Mouse (Mus musculus) ovary, adult 18-20 months (tissue): ENCODE measurements around the gene Cd300a.
A peak's percentile ranks its signal among the peaks of the same experiment; 100 is the strongest.
"Not testable (repeated sequence)": the region's sequence is repeated elsewhere in the genome, so short reads cannot be mapped to it uniquely, and the experiment has no call there.

Experiments
- DNase-seq: peaks from one replicate; pipeline ENCODE4 v3.0.0; 2022; ENCODE audit warnings: low spot score, mixed read lengths

Cd300a gene

DNA sequence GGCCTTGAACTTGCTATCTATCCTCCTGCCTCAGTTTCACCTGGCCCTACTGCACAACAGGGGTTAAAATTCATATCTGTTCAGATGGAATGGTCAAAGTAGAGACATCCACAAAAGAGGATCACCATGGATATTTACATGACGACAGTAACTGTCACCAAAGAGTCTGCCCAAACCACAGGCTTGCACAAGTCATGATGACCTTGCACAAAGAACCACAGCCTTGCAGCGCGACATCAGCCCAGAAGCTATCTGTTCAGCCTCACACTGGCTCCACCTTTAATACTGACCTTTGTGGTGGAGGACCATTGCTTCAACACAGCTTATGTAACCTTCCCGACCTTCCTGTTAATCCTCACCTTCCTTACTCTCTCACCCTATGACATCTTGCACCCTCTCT, 17.7 kb downstream of the Cd300a start:
- DNase-seq: no peak

DNA sequence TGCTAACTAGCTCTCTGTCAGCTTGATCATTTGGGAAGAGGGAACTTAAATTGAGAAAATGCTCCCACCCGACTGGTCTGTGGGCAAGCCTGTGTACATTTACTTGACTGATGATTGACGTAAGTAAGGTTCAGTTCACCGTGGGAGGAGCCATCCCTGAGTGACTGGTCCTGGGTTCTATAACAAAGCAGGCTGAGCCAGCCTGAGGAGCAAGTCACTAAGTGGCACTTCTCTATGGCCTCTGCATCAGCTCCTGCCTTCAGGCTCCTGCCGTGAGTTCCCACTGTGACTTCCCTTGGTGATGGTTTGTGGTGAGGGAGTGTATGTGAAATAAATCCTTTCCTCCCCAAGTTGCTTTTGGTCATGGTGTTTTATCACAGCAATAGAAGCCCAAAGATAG, 18.2 kb downstream of the Cd300a start:
- no peak for DNase-seq

DNA sequence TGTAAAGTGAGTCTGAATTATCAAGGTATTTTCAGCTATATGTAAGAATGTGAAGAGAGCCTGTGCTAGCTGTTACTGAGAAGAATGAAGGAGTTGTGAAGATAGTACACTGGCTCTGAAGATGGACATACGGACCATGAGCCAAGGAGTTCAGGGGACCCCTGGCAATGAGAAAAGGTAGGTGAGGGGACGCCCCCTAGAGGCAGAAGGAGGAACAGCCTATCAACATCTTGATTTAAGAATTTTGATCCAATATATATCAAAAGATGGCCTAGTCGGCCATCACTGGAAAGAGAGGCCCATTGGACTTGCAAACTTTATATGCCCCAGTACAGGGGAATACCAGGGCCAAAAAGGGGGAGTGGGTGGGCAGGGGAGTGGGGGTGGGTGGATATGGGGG, 19.7 kb downstream of the Cd300a start:
- DNase-seq: not testable (repeated sequence)

DNA sequence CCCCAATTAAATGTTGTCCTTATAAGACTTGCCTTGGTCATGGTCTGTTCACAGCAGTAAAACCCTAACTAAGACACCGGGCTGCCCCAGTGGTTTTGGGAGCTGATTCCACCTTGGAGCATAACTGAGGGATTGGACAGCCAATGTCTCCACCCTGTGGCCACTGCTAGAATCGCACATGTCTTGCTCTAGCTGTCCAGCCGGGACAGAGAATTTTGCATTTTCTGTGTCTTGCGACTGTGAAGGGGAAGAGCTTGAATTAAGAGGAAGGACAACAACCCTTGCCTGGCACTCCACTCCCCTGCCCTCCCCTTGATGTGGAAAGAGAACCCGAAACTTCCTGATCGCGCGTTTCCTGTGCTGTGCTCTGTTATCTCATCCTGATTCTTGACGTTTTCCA, 23.0 kb downstream of the Cd300a start:
- peak; percentile 13 for DNase-seq

DNA sequence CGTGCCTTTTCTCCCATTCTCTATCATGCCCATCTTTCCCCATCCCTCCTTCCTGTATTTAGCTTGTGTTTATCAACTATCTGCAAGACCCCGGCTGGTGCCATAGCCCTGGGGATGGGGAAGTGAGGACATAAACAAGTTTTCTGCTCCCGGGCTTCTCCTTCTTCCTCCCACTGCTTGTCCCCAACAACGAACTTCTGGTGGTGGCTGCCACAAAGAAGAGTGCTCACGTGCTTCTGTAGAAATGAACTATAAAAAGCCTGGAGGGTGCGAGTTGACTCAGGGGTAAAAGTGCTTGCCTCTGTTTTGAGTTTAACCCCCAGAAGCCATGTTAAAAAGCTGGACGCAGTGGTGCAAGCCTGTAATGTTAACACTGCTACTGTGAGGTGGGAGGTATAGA, 25.1 kb downstream of the Cd300a start:
- DNase-seq: no peak

DNA sequence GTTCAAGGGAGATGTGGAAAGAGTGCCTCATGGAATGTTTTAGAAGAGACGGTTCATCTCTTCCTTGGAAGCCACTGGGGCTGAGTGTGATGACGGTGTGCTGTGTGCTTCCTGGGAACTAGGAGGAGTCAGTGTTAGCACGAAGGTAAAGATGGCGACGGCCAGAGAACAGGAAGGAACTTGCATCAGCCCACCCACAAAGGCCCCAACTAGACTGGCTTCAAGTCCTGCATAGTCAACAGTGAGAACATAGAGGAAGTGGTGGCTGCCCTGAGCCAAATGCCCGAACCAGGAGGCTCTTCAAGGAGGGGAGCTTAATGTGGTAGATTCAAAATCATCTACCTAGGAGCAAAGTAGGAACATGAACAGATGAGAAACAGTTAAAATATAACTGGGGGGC, 27.3 kb downstream of the Cd300a start:
- no peak for DNase-seq

DNA sequence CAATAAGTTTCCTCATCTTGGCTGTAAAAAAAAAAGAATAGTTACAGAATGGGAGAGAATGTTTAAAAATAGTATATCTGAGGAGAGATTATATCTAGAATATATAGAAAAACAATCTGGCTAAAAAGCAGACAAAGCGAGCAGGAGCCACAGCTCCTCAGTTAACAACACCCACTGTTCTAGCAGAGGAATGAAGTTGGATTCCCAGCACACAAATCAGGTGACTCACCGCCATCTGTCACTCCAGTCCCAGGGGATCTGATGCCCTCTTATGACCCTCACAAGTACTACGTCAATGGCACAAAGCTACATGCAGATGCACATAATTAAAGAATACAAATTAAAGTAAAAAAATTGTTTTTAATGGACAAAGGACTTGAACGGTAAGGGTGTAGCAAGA, 32.6 kb downstream of the Cd300a start:
- DNase-seq: no peak

DNA sequence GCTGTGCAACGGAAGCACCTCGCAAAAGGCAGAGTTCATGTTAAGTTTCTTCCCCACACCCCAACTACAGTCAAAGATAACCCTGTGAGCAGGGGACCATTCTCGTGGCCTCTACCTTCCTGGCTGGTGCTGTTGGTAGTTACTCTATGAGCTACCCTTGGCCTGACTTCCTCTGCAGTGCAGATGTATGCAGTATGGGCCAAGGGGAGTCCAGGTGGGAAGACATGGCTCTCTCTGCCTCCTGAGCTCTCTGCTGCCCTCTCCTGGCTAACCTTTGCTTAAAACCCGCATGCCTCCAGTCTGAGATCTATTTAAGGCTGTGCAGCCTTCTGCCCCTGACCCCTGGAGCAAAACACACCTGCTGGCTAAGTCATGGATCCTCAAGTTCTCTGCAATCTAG, 34.1 kb downstream of the Cd300a start:
- DNase-seq: no peak

DNA sequence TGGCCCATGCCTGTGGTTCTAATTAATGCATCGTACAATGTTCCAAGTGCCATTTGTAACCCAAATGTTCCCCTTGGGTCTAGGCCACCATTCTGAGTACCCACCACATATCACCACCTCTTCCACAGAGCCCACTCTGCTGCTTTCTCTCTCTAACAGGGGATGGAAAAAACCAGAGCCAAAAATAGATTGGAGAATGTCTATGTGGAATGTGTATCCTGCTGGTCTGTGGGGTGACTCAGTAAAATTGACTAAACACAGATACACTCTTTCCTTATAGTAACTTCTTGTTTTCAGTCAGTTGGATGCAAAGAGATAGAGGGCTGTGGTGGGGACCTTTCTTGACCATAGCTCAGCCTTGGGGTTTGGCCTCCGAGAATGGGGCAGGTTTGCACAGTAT, 39.7 kb downstream of the Cd300a start:
- DNase-seq: no peak

DNA sequence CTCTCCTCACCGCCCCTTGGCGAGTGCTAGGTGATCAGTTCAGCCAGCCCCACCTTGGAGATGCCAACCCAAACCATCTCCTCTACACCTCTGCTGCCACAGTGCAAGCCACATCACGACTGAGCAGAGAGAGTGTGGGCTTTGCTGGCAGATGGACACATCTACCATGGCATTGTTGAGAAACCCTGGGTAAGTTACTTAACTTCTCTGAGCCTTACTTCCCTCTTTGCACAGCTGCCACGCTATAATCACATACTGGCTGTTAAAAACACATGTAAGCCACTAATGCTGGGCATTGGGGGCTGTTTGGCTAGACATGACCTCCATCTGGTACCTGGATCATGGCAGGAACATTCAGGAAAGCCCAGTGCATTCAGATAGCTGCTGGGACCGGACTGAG, 41.2 kb downstream of the Cd300a start:
- DNase-seq: no peak

DNA sequence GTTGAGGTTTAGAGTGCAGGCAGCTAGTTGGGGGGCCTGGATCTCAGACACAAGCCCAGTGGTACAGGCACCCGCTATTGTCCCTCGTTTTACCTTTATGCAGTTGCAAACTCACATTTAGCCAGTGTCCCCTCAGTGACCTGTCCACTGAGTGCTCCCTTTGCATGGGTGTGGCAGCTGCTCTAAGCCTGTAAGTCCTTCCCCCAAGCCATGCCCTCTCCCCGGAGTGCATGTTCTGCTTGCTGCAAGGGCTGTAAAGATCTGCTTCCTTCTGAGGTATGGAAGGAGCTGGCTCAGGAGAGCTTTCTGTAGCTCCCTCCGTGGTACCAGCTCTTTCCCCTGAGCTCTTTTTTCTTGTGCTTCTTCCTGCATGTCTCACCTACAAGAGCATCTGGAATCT, 43.8 kb downstream of the Cd300a start:
- no peak for DNase-seq

DNA sequence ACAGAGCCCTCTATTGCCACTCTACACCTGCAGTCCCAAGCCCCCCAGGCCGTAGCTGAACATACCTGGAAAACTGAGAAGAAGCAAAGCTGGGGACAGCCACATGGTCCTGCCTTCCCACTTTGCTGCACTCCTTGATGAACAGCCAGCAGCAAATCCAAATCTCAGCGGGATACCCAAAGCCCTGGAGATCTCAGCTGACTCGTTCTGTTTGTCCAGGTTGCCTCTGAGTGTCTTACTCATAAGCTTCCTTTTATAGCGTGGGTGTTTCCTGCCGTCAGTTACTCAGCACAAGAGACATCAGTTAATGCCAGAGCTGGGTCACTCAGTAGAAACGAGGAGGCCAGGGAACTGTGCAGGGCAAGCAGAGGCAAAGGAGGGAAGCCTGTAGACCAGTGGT, 44.3 kb downstream of the Cd300a start, which contains the start of gene Cd300lb:
TSS of gene Cd300lb (minus strand) at position 243 of the 400 bp plus-strand sequence.
- no peak for DNase-seq
